Mouse (Mus musculus) heart, postnatal 10 days (tissue): ENCODE measurements around the gene Nr6a1. TPM values are rescaled to one million over a fixed set of nuclear protein-coding genes. Genes with fewer than 3 reads are reported as not detected.

Source experiments
- DNase-seq, 2 experiments: peaks; one replicate each; pipeline ENCODE4 v3.0.0; 2021
- intact Hi-C: fragments of 180-260 bp; cut with DNase I; formaldehyde crosslinking; loops from one replicate; pipeline ENCODE4 v1.15.1; 2025
- total RNA-seq, 2 experiments: library from RNA; stranded (reverse); gene quantifications; 2 replicates each; pipeline ENCODE4 v1.2.3; 2021

Nr6a1 gene
- 1 to 10 TPM; 2.3 to 3.1 TPM for total RNA-seq

DNA sequence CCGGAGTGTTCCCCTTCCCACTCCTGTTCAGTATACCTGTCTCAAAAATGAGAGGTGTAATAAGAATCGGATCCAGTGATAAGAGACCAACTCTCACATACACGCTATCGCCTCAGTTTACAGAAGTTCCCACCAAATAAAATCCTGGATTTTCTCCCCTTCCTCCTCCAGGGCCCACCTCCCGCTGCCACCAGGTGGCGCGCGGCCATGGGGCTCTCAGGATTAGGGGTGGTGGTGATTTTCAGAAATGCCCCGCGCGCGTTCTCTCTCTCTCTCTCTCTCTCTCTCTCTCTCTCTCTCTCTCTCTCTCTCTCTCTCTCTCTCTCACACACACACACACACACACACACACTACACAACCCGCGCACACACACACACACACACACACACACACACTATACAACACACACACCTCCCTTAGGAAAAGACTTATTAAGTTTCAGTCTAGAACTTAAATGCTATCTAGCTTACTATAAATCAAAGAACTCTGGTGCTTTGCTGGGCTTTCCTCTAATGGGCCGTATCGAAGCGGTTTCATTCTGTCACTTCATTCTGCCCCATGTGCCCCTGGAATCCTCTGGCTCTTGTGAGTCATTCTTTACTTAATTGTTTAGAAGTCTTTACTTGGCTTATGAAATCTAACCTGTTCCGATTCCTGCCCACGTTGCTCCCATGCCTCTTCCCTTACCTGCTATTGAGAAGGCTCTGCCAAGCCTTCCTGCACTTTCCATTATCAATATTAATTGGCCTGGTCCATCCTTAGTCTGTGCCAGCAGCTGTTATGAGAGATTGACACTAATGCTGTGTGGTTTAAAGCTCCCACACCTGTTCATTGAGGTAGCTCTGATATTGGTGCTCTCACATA is at the start of gene Nr6a1:
Gene Nr6a1 (minus strand): TSS at position 574 of the 865 bp plus-strand sequence.
- intact Hi-C loops: loop anchor here (1.0 kb wide), 1 partner anchor 71 kb away; no protein-coding TSS in a partner anchor

GRCm38 (mm10) chr2:38975941-38976805 is 48.7 kb upstream of the Nr6a1 start:
- intact Hi-C loops: no loop called here
- DNase-seq: no peak

More for the DNA sequence above, at the start of gene Nr6a1:
- DNase-seq: peak; percentile 70 to 86

- DNase-seq: no peak
- intact Hi-C loops: no loop called here
Observed at GRCm38 (mm10) chr2:38975181-38975580, 47.7 kb upstream of the Nr6a1 start.

DNA sequence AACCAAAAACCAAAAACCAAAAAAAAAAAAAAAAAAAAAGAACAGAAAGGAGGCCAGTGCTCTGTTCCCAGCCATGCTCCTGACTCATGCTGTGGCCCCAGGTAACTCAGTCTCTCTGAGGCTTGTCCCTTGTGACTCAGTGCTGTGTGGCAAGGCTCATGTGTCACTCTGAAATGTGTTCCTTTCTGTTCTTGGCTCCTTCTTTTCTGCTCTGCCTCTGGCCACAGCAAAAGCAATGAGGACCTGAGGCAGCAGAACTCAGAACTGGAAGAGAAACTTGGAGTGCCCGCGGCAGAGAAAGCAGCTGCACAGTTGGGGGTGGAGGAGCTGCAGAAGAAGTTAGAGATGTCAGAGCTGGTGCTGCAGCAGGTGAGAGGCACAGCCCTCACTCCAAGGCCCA is 46.7 kb upstream of the Nr6a1 start:
- no peak for DNase-seq
- intact Hi-C loops: no loop called here

DNA sequence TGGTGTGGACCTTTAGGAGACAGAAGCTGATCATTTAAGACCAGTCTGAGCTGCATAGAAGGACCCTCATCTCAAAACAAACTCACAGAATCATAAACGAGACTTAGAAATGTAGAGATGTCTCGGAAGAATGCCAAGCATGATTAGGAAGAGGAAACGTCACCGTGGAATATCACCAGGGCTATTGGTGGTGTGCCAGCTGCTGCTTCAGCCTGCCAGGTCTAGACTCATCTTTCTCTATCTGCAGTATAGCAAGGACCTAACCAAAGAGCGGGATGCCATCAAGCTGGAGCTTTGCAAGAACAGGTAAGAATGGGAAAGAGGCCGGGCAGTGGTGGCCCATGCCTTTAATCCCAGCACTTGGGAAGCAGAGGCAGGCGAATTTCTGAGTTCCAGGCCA is 46.2 kb upstream of the Nr6a1 start:
- DNase-seq: no peak
- intact Hi-C loops: no loop called here

DNA sequence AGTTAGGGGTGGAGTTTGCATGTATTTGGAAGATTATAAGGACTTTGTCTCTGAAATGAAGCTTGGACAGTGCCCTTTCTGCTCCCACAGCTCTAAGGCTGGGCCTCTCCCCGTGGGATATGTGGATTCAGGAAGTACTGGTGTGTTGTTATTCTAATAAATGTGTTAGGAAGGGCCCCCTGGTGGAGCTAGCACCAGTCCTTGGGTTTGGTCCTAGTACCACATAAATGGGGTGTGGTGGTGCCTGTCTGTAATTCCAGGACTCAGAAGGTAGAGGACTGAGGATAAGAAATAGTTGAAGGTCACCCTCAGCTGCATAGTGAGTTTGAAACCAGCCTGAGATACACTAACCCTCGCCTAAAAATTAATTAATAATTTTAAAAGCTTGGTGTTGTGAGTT is 45.7 kb upstream of the Nr6a1 start:
- no peak for DNase-seq
- intact Hi-C loops: no loop called here

DNA sequence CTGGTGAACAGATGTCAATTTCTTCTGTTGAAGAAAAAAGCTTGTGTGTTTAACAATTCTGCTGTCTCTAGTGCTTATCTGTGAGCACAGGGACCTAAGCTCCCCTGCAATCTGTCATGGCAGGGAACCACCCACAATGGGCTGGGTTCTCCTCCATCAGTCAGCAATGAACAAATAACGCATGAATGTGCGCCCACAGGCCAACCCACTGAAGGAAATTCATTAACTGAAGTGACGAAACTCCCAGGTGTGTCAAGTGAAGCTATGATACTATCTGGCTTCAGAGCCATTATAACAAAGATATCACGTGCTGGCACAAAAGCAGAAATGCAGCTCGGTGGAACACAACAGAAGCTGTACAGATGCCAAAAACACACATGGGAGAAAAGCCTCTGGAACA is 42.6 kb upstream of the Nr6a1 start:
- intact Hi-C loops: no loop called here
- DNase-seq: no peak

DNA sequence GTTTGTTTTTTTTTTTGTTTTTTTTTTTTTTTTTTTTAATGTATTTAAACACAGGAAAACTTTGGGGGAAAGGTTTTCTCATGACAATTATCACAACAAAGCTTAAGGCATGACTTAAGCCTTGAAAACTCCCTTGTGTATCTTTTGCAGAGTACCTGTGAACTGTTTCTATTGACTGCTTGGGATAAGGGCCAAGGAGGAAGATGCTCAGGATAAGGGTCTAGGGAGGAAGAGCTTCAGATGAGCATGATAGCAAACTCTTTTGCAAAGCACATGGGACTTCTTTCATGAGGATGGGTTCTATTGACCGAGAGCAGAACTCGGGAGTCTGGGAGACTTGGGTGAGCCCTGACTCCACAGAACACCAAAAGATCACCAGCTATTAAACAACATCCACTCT is 42.2 kb upstream of the Nr6a1 start:
- intact Hi-C loops: no loop called here
- DNase-seq: no peak

DNA sequence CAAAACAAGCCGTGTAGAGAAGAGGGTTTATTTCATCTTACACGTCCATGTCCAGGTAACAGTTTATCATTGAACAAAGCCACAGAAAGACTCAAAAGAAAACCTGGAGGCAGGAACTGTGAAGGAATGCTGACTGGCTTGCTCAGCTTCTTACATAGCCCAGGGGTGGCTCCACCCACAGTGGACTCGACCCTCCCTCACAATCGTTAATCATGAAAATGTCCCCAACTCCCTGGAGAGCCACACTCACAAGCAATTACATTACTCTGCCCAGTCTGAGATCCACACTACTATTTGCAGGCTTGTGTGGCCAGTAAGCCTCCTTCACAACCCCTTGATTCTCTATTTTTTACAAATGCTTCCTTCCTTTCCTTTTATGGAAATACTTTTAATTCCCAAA is 36.7 kb upstream of the Nr6a1 start:
- intact Hi-C loops: no loop called here
- no peak for DNase-seq

DNA sequence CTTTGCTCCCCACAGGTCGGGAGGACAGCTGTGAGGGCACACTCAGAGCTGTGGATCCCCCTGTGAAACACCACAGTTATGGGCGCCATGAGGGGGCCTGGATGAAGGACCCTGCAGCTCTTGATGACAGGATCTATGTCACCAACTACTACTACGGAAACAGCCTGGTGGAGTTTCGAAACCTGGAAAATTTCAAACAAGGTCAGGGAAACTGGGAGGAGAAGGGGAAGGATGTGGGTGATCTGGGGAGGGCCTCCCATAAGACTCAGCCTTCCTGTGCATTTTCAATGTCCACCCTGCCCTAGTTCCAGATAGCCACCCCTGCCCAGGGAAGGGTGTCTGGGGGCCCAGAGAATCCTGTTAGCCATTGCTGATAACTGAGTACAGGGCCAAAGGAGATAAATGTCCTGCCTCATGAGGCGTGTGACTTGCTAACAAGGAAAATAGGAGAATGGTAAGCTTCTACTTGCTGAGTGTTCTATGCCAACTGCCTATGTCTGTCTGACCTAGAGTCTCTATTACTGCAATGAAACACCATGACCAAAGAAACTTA is 30.3 kb upstream of the Nr6a1 start:
- DNase-seq: no peak
- intact Hi-C loops: no loop called here

DNA sequence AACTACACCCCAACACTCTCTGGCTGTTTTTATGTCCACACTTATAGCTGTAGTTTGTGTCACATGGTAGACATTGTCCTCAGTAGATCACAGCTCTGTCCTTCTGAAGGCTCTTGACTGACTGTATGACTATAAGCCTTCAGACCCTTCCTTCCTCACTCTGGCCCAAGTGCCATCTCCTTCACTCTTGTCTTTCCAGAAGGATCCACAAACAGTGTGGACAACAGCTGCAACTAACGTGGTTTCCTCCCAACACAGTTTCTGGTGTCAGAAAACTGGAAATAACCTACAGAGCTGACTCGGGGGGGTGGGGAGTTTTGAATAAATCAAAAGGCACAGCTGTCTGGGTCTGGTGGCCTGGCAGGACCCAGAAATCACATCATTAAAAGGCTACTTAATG is 28.6 kb upstream of the Nr6a1 start:
- no peak for DNase-seq
- intact Hi-C loops: no loop called here

DNA sequence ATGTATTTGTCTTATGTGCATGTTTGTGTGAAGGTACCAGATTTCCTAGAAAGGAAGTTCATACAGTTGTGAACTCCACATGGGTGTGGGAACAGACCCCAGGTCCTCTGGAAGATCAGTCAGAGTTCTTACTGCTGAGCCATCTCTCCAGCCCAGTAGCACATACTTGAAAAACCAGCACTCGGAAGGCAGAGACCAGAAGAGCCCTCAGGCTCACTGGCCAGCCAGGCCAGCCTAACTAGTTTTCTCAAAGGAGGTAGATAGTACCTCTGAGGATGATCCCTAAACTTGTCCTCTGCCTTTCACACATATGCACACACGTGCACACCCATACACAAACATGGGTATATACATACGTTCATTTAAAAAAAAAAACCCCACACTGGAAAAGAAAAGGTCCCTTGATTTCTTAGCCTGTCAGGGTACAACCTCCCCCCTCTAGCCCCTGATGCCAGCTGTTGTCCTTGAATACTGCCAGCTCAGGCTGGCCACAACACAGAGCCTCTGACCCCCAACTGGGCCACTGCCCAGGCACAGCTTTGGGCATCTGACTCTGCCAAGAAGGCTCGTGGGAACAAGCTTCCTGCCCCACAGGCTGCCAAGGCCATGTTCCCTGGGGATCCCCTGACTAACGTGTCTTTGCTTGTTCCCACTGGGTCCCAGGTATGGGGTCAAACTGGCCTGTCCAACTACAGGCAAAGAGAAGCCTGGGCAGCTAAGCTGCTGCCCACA is 25.8 kb upstream of the Nr6a1 start:
- intact Hi-C loops: no loop called here
- peak; percentile 79 to 88 for DNase-seq

GRCm38 (mm10) chr2:38950281-38950719 is 22.8 kb upstream of the Nr6a1 start:
- DNase-seq: peak; percentile 93 to 94
- intact Hi-C loops: no loop called here

- no peak for DNase-seq
- intact Hi-C loops: no loop called here
Observed at GRCm38 (mm10) chr2:38947566-38947965, 20.1 kb upstream of the Nr6a1 start.

- DNase-seq: no peak
- intact Hi-C loops: no loop called here
Observed at GRCm38 (mm10) chr2:38944460-38945161, 17.1 kb upstream of the Nr6a1 start.

GRCm38 (mm10) chr2:38943977-38944376 is 16.5 kb upstream of the Nr6a1 start:
- no peak for DNase-seq
- intact Hi-C loops: no loop called here

DNA sequence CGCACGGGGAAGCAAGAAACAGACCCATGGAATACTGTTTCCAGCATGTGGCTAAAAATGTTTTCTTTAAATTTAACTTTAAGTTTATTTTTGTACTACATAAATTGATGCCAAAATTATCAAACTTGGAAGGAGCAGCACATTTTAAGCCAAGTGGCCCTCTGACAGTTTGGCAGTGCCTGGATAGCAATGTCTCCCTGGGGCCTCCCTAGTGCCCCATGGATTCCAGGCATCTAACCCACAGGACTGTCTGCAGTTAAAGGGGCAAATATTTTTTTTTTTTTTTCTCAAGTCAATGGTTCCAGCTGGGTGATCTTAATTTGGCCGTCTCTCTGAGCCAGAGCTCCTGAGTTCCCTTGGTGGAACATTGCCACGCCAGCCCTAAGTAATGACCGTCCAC is 15.7 kb upstream of the Nr6a1 start:
- intact Hi-C loops: no loop called here
- no peak for DNase-seq

GRCm38 (mm10) chr2:38941898-38942297 is 14.4 kb upstream of the Nr6a1 start:
- intact Hi-C loops: no loop called here
- DNase-seq: no peak

GRCm38 (mm10) chr2:38941426-38941825 is 13.9 kb upstream of the Nr6a1 start:
- no peak for DNase-seq
- intact Hi-C loops: no loop called here

DNA sequence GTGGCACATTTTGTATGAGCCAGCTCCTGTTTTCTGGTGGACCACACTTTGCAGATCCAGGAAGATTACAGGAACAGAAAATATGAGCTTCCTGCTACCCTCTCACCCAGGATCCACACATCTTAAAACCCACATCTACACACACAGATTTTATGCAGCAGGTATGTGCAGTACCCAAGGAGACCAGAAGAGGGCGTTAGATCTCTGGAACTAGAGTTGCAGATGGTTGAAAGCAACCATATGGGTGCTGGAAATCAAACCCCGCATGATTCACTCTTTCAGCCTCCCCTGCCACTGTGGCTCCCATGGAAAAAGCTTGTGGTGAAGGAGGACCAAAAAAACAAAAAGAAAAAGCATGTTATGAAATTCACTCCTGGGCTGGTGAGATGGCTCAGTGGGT is 11.6 kb upstream of the Nr6a1 start:
- no peak for DNase-seq
- intact Hi-C loops: no loop called here
